Mouse (Mus musculus) CH12.LX (cell line): Measurements from ENCODE around the gene Rnasek. TPM values are rescaled to one million over a fixed set of nuclear protein-coding genes. Genes with fewer than 3 reads are reported as not detected.

Source experiments
- DNase-seq: peaks from one replicate; pipeline ENCODE4 v3.0.0-alpha.2; 2013; ENCODE audit errors: extremely low read depth
- H3K27ac ChIP-seq: 2 replicates; pipeline ENCODE4 v1.5.1; 2012; ENCODE audit warnings: low read depth, mild to moderate bottlenecking, control low read depth, moderate library complexity; ENCODE audit not compliant: insufficient read depth
- H3K27me3 ChIP-seq: replicated peaks from 2 replicates; pipeline ENCODE3; 2012; ENCODE audit warnings: inconsistent platforms
- H3K36me3 ChIP-seq, 2 experiments: replicated peaks in 1 of 2; 2 replicates each; pipeline versions ENCODE3 to v1.6.1; 2012; ENCODE audit warnings: inconsistent platforms in 1 of 2, low read length in 1 of 2, mild to moderate bottlenecking in 1 of 2, mixed read lengths in 1 of 2, moderate library complexity in 1 of 2; ENCODE audit not compliant: control insufficient read depth in 1 of 2, insufficient read depth in 1 of 2
- H3K4me1 ChIP-seq, 2 experiments: 2 replicates each; pipeline ENCODE4 v1.6.1; 2012; ENCODE audit warnings: inconsistent platforms in 1 of 2, moderate library complexity in 1 of 2; ENCODE audit not compliant: insufficient read depth in 2 of 2, control insufficient read depth in 1 of 2
- H3K4me2 ChIP-seq: 2 replicates; pipeline ENCODE4 v1.6.1; 2012; ENCODE audit warnings: low read depth, mild to moderate bottlenecking, control low read depth; ENCODE audit not compliant: poor library complexity, insufficient read depth, severe bottlenecking
- H3K4me3 ChIP-seq, 3 experiments: fragments of 150-350 bp in 1 of 3; sonication (generic) in 1 of 3; replicated peaks in 1 of 3; 2 replicates each; pipeline versions ENCODE3 to v1.5.1; 2011 to 2012; ENCODE audit warnings: low read depth in 2 of 3, low read length in 2 of 3, mild to moderate bottlenecking in 2 of 3, moderate library complexity in 2 of 3, control low read depth in 1 of 3, improper control_type of control experiment in 1 of 3, inconsistent platforms in 1 of 3, mixed read lengths in 1 of 3; ENCODE audit not compliant: poor library complexity in 1 of 3
- H3K79me2 ChIP-seq: replicated peaks from 2 replicates; pipeline ENCODE4 v1.6.1; 2012; ENCODE audit warnings: mild to moderate bottlenecking, moderate library complexity; ENCODE audit not compliant: control insufficient read depth, poor library complexity, insufficient read depth, severe bottlenecking; ENCODE audit errors: extremely low read depth
- H3K9ac ChIP-seq: 2 replicates; pipeline ENCODE4 v1.6.1; 2012; ENCODE audit warnings: low read depth, mild to moderate bottlenecking, control low read depth, moderate library complexity; ENCODE audit not compliant: insufficient read depth
- H3K9me3 ChIP-seq: replicated peaks from 2 replicates; pipeline ENCODE3; 2012; ENCODE audit warnings: low read length, inconsistent platforms, mixed read lengths
- BHLHE40 ChIP-seq: IDR thresholded peaks from 2 replicates; pipeline ENCODE4 v1.6.1; 2011; ENCODE audit warnings: mild to moderate bottlenecking, low read depth, low read length, improper control_type of control experiment
- CHD1 ChIP-seq: IDR thresholded peaks from 2 replicates; pipeline ENCODE4 v1.6.1; 2012; ENCODE audit warnings: low read depth, low read length, improper control_type of control experiment, inconsistent platforms
- CHD2 ChIP-seq: IDR thresholded peaks from 2 replicates; pipeline ENCODE4 v1.6.1; 2011; ENCODE audit warnings: low read length, improper control_type of control experiment
- CTCF ChIP-seq, 2 experiments: IDR thresholded peaks in 1 of 2; conservative IDR thresholded peaks in 1 of 2; 2 replicates each; pipeline ENCODE4 v1.5.1; 2011 to 2012; ENCODE audit warnings: low read depth in 2 of 2, low read length in 2 of 2, improper control_type of control experiment in 1 of 2, inconsistent platforms in 1 of 2, mild to moderate bottlenecking in 1 of 2, moderate library complexity in 1 of 2
- E2F4 ChIP-seq: IDR thresholded peaks from 2 replicates; pipeline ENCODE4 v1.6.1; 2011; ENCODE audit warnings: low read depth, low read length, improper control_type of control experiment; ENCODE audit not compliant: insufficient replicate concordance
- ELF1 ChIP-seq: IDR thresholded peaks from 2 replicates; pipeline ENCODE4 v1.6.1; 2014; ENCODE audit warnings: low read depth, mild to moderate bottlenecking, inconsistent platforms, low read length, improper control_type of control experiment
- EP300 ChIP-seq: IDR thresholded peaks from 2 replicates; pipeline ENCODE4 v1.6.1; 2011; ENCODE audit warnings: low read length, improper control_type of control experiment
- ETS1 ChIP-seq: conservative IDR thresholded peaks from 2 replicates; pipeline ENCODE4 v1.6.1; 2012; ENCODE audit warnings: low read depth, mild to moderate bottlenecking, inconsistent platforms, low read length, improper control_type of control experiment, moderate library complexity
- GABPA ChIP-seq: IDR thresholded peaks from 2 replicates; pipeline ENCODE4 v1.6.1; 2012; ENCODE audit warnings: low read depth, low read length, improper control_type of control experiment, inconsistent platforms; ENCODE audit not compliant: insufficient replicate concordance
- HCFC1 ChIP-seq: IDR thresholded peaks from 2 replicates; pipeline ENCODE4 v1.6.1; 2012; ENCODE audit warnings: low read depth, mild to moderate bottlenecking, inconsistent platforms, low read length, improper control_type of control experiment
- IRF4 ChIP-seq: IDR thresholded peaks from 2 replicates; pipeline ENCODE4 v1.6.1; 2014; ENCODE audit warnings: low read depth, mild to moderate bottlenecking, inconsistent platforms, low read length, improper control_type of control experiment
- JUN ChIP-seq: IDR thresholded peaks from 2 replicates; pipeline ENCODE4 v1.6.1; 2011; ENCODE audit warnings: low read depth, mild to moderate bottlenecking, low read length, improper control_type of control experiment, moderate library complexity; ENCODE audit not compliant: insufficient read depth
- JUND ChIP-seq: conservative IDR thresholded peaks from 2 replicates; pipeline ENCODE4 v1.6.1; 2011; ENCODE audit warnings: low read depth, low read length, improper control_type of control experiment
- KAT2A ChIP-seq: IDR thresholded peaks from 2 replicates; pipeline ENCODE4 v1.6.1; 2012; ENCODE audit warnings: low read length, improper control_type of control experiment, inconsistent platforms; ENCODE audit not compliant: insufficient replicate concordance
- MAFK ChIP-seq: IDR thresholded peaks from 2 replicates; pipeline ENCODE4 v1.6.1; 2011; ENCODE audit warnings: low read length, improper control_type of control experiment; ENCODE audit not compliant: insufficient replicate concordance
- MAX ChIP-seq: IDR thresholded peaks from 2 replicates; pipeline ENCODE4 v1.6.1; 2011; ENCODE audit warnings: low read length, improper control_type of control experiment
- MAZ ChIP-seq: IDR thresholded peaks from 2 replicates; pipeline ENCODE4 v1.6.1; 2012; ENCODE audit warnings: low read depth, mild to moderate bottlenecking, inconsistent platforms, low read length, improper control_type of control experiment, moderate library complexity
- MEF2A ChIP-seq: IDR thresholded peaks from 2 replicates; pipeline ENCODE4 v1.6.1; 2014; ENCODE audit warnings: low read depth, mild to moderate bottlenecking, inconsistent platforms, low read length, improper control_type of control experiment, borderline replicate concordance
- MXI1 ChIP-seq: IDR thresholded peaks from 2 replicates; pipeline ENCODE4 v1.6.1; 2011; ENCODE audit warnings: mild to moderate bottlenecking, low read depth, low read length, improper control_type of control experiment
- MYC ChIP-seq: IDR thresholded peaks from 2 replicates; pipeline ENCODE4 v1.6.1; 2011; ENCODE audit warnings: low read depth, mild to moderate bottlenecking, improper control_type of control experiment, low read length
- NELFE ChIP-seq: IDR thresholded peaks from 2 replicates; pipeline ENCODE4 v1.6.1; 2011; ENCODE audit warnings: low read depth, low read length, improper control_type of control experiment
- NRF1 ChIP-seq: IDR thresholded peaks from 2 replicates; pipeline ENCODE4 v1.6.1; 2014; ENCODE audit warnings: low read depth, mild to moderate bottlenecking, inconsistent platforms, low read length, improper control_type of control experiment, moderate library complexity
- PAX5 ChIP-seq: IDR thresholded peaks from 2 replicates; pipeline ENCODE4 v1.6.1; 2012; ENCODE audit warnings: low read length, inconsistent platforms, mixed read lengths
- POLR2A ChIP-seq: IDR thresholded peaks from 2 replicates; pipeline ENCODE4 v1.6.1; 2011; ENCODE audit warnings: low read depth, mild to moderate bottlenecking, improper control_type of control experiment, low read length
- POLR2AphosphoS2 ChIP-seq: IDR thresholded peaks from 2 replicates; pipeline ENCODE4 v1.6.1; 2011; ENCODE audit warnings: low read depth, low read length, improper control_type of control experiment
- RAD21 ChIP-seq: IDR thresholded peaks from 2 replicates; pipeline ENCODE4 v1.6.1; 2011; ENCODE audit warnings: low read depth, mild to moderate bottlenecking, low read length, improper control_type of control experiment, moderate library complexity
- RCOR1 ChIP-seq: conservative IDR thresholded peaks from 2 replicates; pipeline ENCODE4 v1.6.1; 2012; ENCODE audit warnings: low read depth, mild to moderate bottlenecking, inconsistent platforms, low read length, improper control_type of control experiment
- SIN3A ChIP-seq: IDR thresholded peaks from 2 replicates; pipeline ENCODE4 v1.6.1; 2012; ENCODE audit warnings: low read length, improper control_type of control experiment, inconsistent platforms
- SMC3 ChIP-seq: IDR thresholded peaks from 2 replicates; pipeline ENCODE4 v1.6.1; 2011; ENCODE audit warnings: low read depth, low read length, improper control_type of control experiment
- TBP ChIP-seq: conservative IDR thresholded peaks from 2 replicates; pipeline ENCODE4 v1.6.1; 2011; ENCODE audit warnings: low read depth, low read length, improper control_type of control experiment
- TCF12 ChIP-seq: IDR thresholded peaks from 2 replicates; pipeline ENCODE4 v1.6.1; 2014; ENCODE audit warnings: low read depth, mild to moderate bottlenecking, inconsistent platforms, low read length, improper control_type of control experiment
- UBTF ChIP-seq: IDR thresholded peaks from 2 replicates; pipeline ENCODE4 v1.6.1; 2012; ENCODE audit warnings: low read depth, mild to moderate bottlenecking, inconsistent platforms, low read length, improper control_type of control experiment, moderate library complexity
- USF1 ChIP-seq: IDR thresholded peaks from 2 replicates; pipeline ENCODE4 v1.6.1; 2014; ENCODE audit warnings: low read depth, mild to moderate bottlenecking, inconsistent platforms, low read length, improper control_type of control experiment
- USF2 ChIP-seq: conservative IDR thresholded peaks from 2 replicates; pipeline ENCODE4 v1.6.1; 2011; ENCODE audit warnings: low read depth, low read length, improper control_type of control experiment
- ZC3H11A ChIP-seq: IDR thresholded peaks from 2 replicates; pipeline ENCODE4 v1.6.1; 2012; ENCODE audit warnings: low read depth, mild to moderate bottlenecking, inconsistent platforms, low read length, improper control_type of control experiment
- ZKSCAN1 ChIP-seq: IDR thresholded peaks from 2 replicates; pipeline ENCODE4 v1.6.1; 2012; ENCODE audit warnings: low read depth, inconsistent platforms, low read length, improper control_type of control experiment, borderline replicate concordance
- ZMIZ1 ChIP-seq: IDR thresholded peaks from 2 replicates; pipeline ENCODE4 v1.6.1; 2012; ENCODE audit warnings: low read depth, mild to moderate bottlenecking, inconsistent platforms, low read length, improper control_type of control experiment
- ZNF384 ChIP-seq: IDR thresholded peaks from 2 replicates; pipeline ENCODE4 v1.6.1; 2012; ENCODE audit warnings: low read depth, low read length, improper control_type of control experiment, inconsistent platforms
- dilution Hi-C: fragments of 300-500 bp; cut with MboI; formaldehyde crosslinking; loops from 2 replicates; pipeline ENCODE4 v1.14.3; 2020; ENCODE audit warnings: low sequenced_read_pairs; ENCODE audit not compliant: extremely low pct_unique_long_range_greater_than_20kb, extremely low pct_ligation_motif_present
- in situ Hi-C: fragments of 300-500 bp; cut with MboI; formaldehyde crosslinking; loops from 3 replicates; pipeline ENCODE4 v1.14.3; 2019; ENCODE audit warnings: low sequenced_read_pairs, low pct_ligation_motif_present, low pct_unique_long_range_greater_than_20kb, mixed read lengths
- polyA plus RNA-seq: library from polyadenylated mRNA; unstranded; fragments of >175 nt; gene quantifications from 2 replicates; pipeline ENCODE4 v1.2.1, GENCODE M21; 2012; ENCODE audit warnings: low read depth; ENCODE audit not compliant: insufficient read length
- total RNA-seq, 2 experiments: library from RNA; depleted of rRNA; stranded (reverse); fragments of 300-350 nt in 1 of 2; fragments of >200 nt in 1 of 2; gene quantifications; 2 replicates each; pipeline ENCODE4 v1.2.3; 2012 to 2014

Gene Rnasek
- total and polyA plus RNA-seq, 3 experiments, result 9.1 to 91.3 (median 25.6) TPM

- dilution Hi-C loops, result no loop called here
- no peak for TF ChIP-seq JUND
- TF ChIP-seq BHLHE40, result peak; percentile 86
- TF ChIP-seq EP300, result peak; percentile 16; the same call in 1 of the 2 replicates
- 0 out of 2 replicates have a peak, but pooled peaks have one; percentile 49 for TF ChIP-seq KAT2A
- no peak for TF ChIP-seq ZKSCAN1
- TF ChIP-seq ELF1, result peak; percentile 68
- no peak for TF ChIP-seq GABPA
- no peak for TF ChIP-seq CTCF (conservative IDR thresholded peaks at IDR 0.05 in 1 of 2, IDR thresholded peaks at IDR 0.05 in 1 of 2; ENCODE audit: low read depth in 2 of 2, low read length in 2 of 2)
- TF ChIP-seq TCF12, result peak; percentile 61; the same call in 1 of the 2 replicates
- TF ChIP-seq CHD1, result no peak
- TF ChIP-seq POLR2AphosphoS2, result peak; percentile 92
- TF ChIP-seq ZMIZ1, result peak; percentile 64
- TF ChIP-seq MEF2A, result no peak; the same call in 1 of the 2 replicates
- peak; percentile 94 for TF ChIP-seq NRF1
- TF ChIP-seq CHD2, result no peak
- no peak for TF ChIP-seq ZC3H11A
- peak; percentile 87 for TF ChIP-seq MAZ
- TF ChIP-seq MXI1, result peak; percentile 96
- TF ChIP-seq TBP, result peak; percentile 96
- TF ChIP-seq SMC3, result no peak
- TF ChIP-seq ETS1, result no peak; the same call in 1 of the 2 replicates
- TF ChIP-seq RCOR1, result 0 out of 2 replicates have a peak, but pooled peaks have one; percentile 53
- peak; percentile 60 for TF ChIP-seq MYC
- peak; percentile 25; the same call in 1 of the 2 replicates for TF ChIP-seq IRF4
- TF ChIP-seq E2F4, result no peak
- peak; percentile 93 for TF ChIP-seq USF2
- TF ChIP-seq ZNF384, result no peak
- TF ChIP-seq POLR2A, result peak; percentile 93
- TF ChIP-seq UBTF, result no peak
- no peak for TF ChIP-seq PAX5
- TF ChIP-seq RAD21, result no peak
- peak; percentile 98 for TF ChIP-seq NELFE
- no peak for TF ChIP-seq JUN
- TF ChIP-seq MAX, result peak; percentile 97
- TF ChIP-seq SIN3A, result peak; percentile 80
- no peak for TF ChIP-seq MAFK
- peak; percentile 93 for TF ChIP-seq USF1
- peak; percentile 47; the same call in 1 of the 2 replicates for TF ChIP-seq HCFC1
- H3K4me2 ChIP-seq, result peak within 1 kb of the TSS; percentile 87
- peak within 1 kb of the TSS; percentile 61 to 78 (median 76) for H3K4me3 ChIP-seq
- DNase-seq, result peak; percentile 100
- in situ Hi-C loops, result no loop called here
- H3K4me1 ChIP-seq, result peaks cover 15 to 30% of the 10 kb centered on the region in 2 experiments; a peak in 3 of 4 replicates
- no peaks in the 10 kb centered on the region for H3K79me2 ChIP-seq
- no peaks in the 10 kb centered on the region for H3K27me3 ChIP-seq
- no peak within 1 kb of the TSS for H3K27ac ChIP-seq
- peak within 1 kb of the TSS; percentile 76 for H3K9ac ChIP-seq
- H3K9me3 ChIP-seq, result no peaks in the 10 kb centered on the region
- H3K36me3 ChIP-seq, result peaks cover 5 to 46% of the 10 kb centered on the region in 2 experiments
Observed at GRCm38 (mm10) chr11:70220731-70221602, 18.7 kb downstream of the Rnasek start, which contains the start of gene Slc16a13. TSS of gene Slc16a13 (minus strand) at chr11:70221064.
